Mouse (Mus musculus): ENCODE results near the gene Tcam1.

- no peak for TF ChIP-seq CTCF (IDR thresholded peaks at IDR 0.05; ENCODE audit: low read depth)
- no peak for TF ChIP-seq EP300 (optimal IDR thresholded peaks at IDR 0.05)
Observed at GRCm38 (mm10) chr11:106269060-106269431, 7.4 kb upstream of the Tcam1 start.
